In genomic region chr8:47392290-47392689, GRCm38 (mm10) we compare ENCODE assay signal across 11 mouse cellular contexts. TPM values are rescaled to one million over a fixed set of nuclear protein-coding genes. Genes with fewer than 3 reads are reported as not detected.
DNase-seq lines count a peak whose midpoint lies in the region; ATAC-seq and TF ChIP-seq lines count a peak whose summit lies in the region.
"Had no signal": no experiment of that assay in that cellular context is flagged by ENCODE, and none has a peak within 500 bp of the region (broad histone marks: within the 10 kb centered on the region; RNA-seq: fewer than 3 reads in every experiment).

No protein-coding gene starts in this region.

- peaks cover 8% of the 10 kb centered on the region for H3K4me1 ChIP-seq in limb, embryonic 15.5 days
- H3K4me1 ChIP-seq: hindbrain, embryonic 13.5 days had no signal

- DNase-seq in heart, adult 11 months, result peak; percentile 89
- DNase-seq in heart, adult 8-10 months (ENCODE audit: low spot score), result no peak
- DNase-seq in layer of hippocampus, adult 2 months (ENCODE audit: low spot score in 2 of 2), result no peak
- no peak for DNase-seq in layer of hippocampus, adult 8-10 months (ENCODE audit: low spot score in 2 of 2)
- DNase-seq in kidney, adult 8-10 months, result peak; percentile 42 to 44
- DNase-seq in lung, postnatal 4 days, result no peak
- DNase-seq: layer of hippocampus, adult 9-11 months had no signal

- no peaks in the 10 kb centered on the region for H3K27me3 ChIP-seq in limb, embryonic 15.5 days
- H3K27me3 ChIP-seq: hindbrain, embryonic 13.5 days had no signal

- no peak overlapping the region for H3K9ac ChIP-seq in limb, embryonic 15.5 days
- H3K9ac ChIP-seq: hindbrain, embryonic 13.5 days had no signal

- no peaks in the 10 kb centered on the region for H3K9me3 ChIP-seq in limb, embryonic 15.5 days
- H3K9me3 ChIP-seq: G1E; hindbrain, embryonic 13.5 days had no signal

- H3K27ac ChIP-seq in layer of hippocampus, adult 2 months, result no peak overlapping the region
- H3K27ac ChIP-seq in limb, embryonic 15.5 days, result 0 out of 2 replicates have a peak overlapping the region, but pooled peaks have one; percentile 7
- H3K27ac ChIP-seq: hindbrain, embryonic 13.5 days had no signal

- WGBS in limb, embryonic 15.5 days, result 43% methylated on average over 18 of the region's 18 CpGs

- TF ChIP-seq CTCF in layer of hippocampus, adult 2 months (conservative IDR thresholded peaks at IDR 0.05), result no peak

- peak overlapping the region; percentile 19; the same call in 1 of the 2 replicates for H3K4me2 ChIP-seq in limb, embryonic 15.5 days
- H3K4me2 ChIP-seq: hindbrain, embryonic 13.5 days had no signal

- H3K36me3 ChIP-seq in limb, embryonic 15.5 days, result no peaks in the 10 kb centered on the region
- H3K36me3 ChIP-seq: G1E; hindbrain, embryonic 13.5 days had no signal

- peak overlapping the region; percentile 20; the same call in 1 of the 2 replicates for H3K4me3 ChIP-seq in layer of hippocampus, adult 2 months
- H3K4me3 ChIP-seq in limb, embryonic 15.5 days, result 0 out of 2 replicates have a peak overlapping the region, but pooled peaks have one; percentile 10
- H3K4me3 ChIP-seq: hindbrain, embryonic 13.5 days had no signal

- ATAC-seq in limb, embryonic 15.5 days (ENCODE audit: insufficient number of reproducible peaks, low FRiP score, low TSS enrichment, low read depth), result no peak
- ATAC-seq in CD4-positive, CD25-positive, alpha-beta regulatory T cell, adult 4 months, result no peak

RNA-seq across cellular contexts. Expression of gene Stox2, which starts 53.9 kb away (rescaled TPM):
- total RNA-seq in heart, adult 8-10 months (2022), result 10 to 100 TPM in 2 of 4 experiments, 1 to 10 TPM in 2; 8.4 to 10.6 (median 10.0) TPM
- 10 to 100 TPM; 85.3 to 86.3 TPM for total RNA-seq in layer of hippocampus, adult 2 months (2021)
- total RNA-seq in layer of hippocampus, adult 8-10 months (2022), result 10 to 100 TPM; 77.1 to 93.8 (median 83.6) TPM
- 11.5 and 14.4 TPM in 2 replicates for polyA plus RNA-seq in limb, embryonic 15.5 days (2015; fragmentation: Nextera tagmentation; extraction: Ambion mirVana)
- under 1 TPM; 0.16 TPM for polyA plus RNA-seq in CD4-positive, CD25-positive, alpha-beta regulatory T cell, adult 4 months (2017; shearing (Covaris generic))
- polyA plus RNA-seq: G1E had no signal

Comparison
In these comparisons a context has a peak if more than half of its experiments do, and no peak if none do; other contexts are left out.
1. DNase-seq: peak in heart, adult 11 months (single experiment) and kidney, adult 8-10 months (2 of 2); none in heart, adult 8-10 months (single experiment), layer of hippocampus, adult 2 months (0 of 2), layer of hippocampus, adult 8-10 months (0 of 2) and lung, postnatal 4 days (0 of 2).
2. RNA of gene Stox2, which starts 53.9 kb away (total RNA-seq): 77.1 to 93.8 TPM in layer of hippocampus, adult 8-10 months and 85.3 to 86.3 TPM in layer of hippocampus, adult 2 months; 8.4 to 10.6 TPM in heart, adult 8-10 months; every median in the first group is over 4 times any median in the second.